Mouse (Mus musculus) hematopoietic multipotent progenitor cell, adult 10-12 weeks (in vitro differentiated cells): ENCODE data around the gene Gm5936. TPM values are rescaled to one million over a fixed set of nuclear protein-coding genes. Genes with fewer than 3 reads are reported as not detected.

Experiments
- polyA plus RNA-seq: library from polyadenylated mRNA; stranded (reverse); fragments of >175 nt; gene quantifications from 2 replicates; pipeline ENCODE4 v1.2.3, GENCODE M21; 2012; ENCODE audit warnings: low replicate concordance

Gm5936 gene
- polyA plus RNA-seq: not detected in 2 replicates

DNA sequence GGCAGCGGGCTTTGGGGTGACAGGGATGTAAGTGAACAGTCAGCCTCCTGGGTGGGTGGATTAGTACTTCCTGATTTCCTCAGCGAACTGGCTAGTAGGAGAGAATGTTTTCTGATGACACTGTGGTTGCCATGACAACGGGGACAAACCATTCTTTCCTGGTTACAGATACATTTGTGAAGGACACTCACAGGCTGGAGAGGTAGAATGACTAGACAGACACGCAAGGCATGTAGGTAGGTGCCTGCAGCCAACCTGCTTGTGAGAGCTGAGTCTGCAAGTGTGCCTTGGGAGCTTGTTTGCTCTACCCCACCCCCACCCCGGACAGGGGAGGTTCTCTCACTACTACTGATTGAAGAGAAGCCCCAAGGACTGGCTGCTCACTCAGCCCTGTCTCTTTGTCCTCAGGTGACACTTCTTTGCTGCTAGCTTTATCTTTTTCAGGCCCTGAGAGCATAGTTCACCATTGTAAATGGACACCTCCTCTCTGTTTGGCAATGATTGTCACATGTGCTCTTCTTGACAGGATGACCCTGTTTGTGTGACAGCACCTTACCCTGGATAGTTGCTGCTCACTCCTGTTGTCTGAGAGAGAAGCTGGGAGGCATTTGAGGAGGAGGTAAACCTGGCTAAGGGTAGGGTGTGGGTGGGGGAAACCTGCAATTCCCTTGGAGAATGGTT, at the start of gene Gm5936:
Gene Gm5936, plus strand, starts transcription at position 355 of the 681 bp plus-strand sequence.

Other genes starting within 250 kb of the Gm5936 start
- not detected in 2 replicates for gene Olfr1325, start 244.5 kb upstream of the Gm5936 start, polyA plus RNA-seq
- gene Gm5640, start 191.6 kb upstream of the Gm5936 start, polyA plus RNA-seq: not detected in 2 replicates
- not detected in 2 replicates for gene Gm6890, start 96.3 kb upstream of the Gm5936 start, polyA plus RNA-seq
- gene Gab3, start 248.3 kb downstream of the Gm5936 start, polyA plus RNA-seq: 2.1 and 3.1 TPM in 2 replicates